Mouse (Mus musculus) ES-Bruce4 (cell line): ENCODE measurements around the gene Thbd.

ENCODE experiments used
- CTCF ChIP-seq: IDR thresholded peaks from one replicate; pipeline ENCODE4 v1.8.1; 2011; ENCODE audit warnings: low read depth, low read length
- POLR2A ChIP-seq: IDR thresholded peaks from one replicate; pipeline ENCODE4 v1.8.1; 2011; ENCODE audit warnings: low read length; ENCODE audit not compliant: insufficient read depth

DNA sequence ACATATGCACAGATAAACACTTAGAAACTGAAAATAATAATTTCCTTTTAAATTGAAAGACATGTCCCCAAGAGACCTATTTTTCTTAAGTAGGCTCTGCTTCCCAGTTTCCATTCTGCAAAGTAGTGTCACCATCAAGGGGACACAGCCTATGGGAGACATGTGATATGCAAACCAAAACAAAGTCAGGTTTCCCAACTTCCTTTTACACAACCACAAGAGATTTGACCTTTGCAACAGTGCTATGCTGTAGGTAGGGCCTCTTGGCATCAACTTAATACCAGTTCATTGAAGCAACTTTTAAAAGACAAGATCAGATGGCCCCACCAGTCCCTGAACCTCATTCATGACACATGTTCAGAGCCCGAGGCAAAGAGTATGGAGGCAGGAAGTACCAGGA lies 14.8 kb downstream of the Thbd start:
- TF ChIP-seq CTCF (no peak), POLR2A (no peak)
